Mouse (Mus musculus): ENCODE results near the gene Cwf19l1.

Cwf19l1 gene

GRCm38 (mm10) chr19:44067323-44068049, 68.2 kb downstream of the Cwf19l1 start:
- in situ Hi-C loops (cut with MboI; ENCODE audit: unreplicated experiment in 2 of 2): no loop called here

- in situ Hi-C loops (cut with MboI; ENCODE audit: unreplicated experiment in 2 of 2): no loop called here
Measured at GRCm38 (mm10) chr19:44064734-44065133, 70.9 kb downstream of the Cwf19l1 start.

GRCm38 (mm10) chr19:44063773-44064172, 71.9 kb downstream of the Cwf19l1 start:
- in situ Hi-C loops (cut with MboI; ENCODE audit: unreplicated experiment in 2 of 2): no loop called here

GRCm38 (mm10) chr19:44060226-44060625, 75.5 kb downstream of the Cwf19l1 start:
- in situ Hi-C loops (cut with MboI; ENCODE audit: unreplicated experiment in 2 of 2): no loop called here
